Mouse (Mus musculus) testis, adult 2 months (tissue): ENCODE data around the gene Emid1.

Experiments
- CTCF ChIP-seq: fragments of 200-500 bp; IDR thresholded peaks from 2 replicates; pipeline ENCODE4 v1.5.1; 2012; ENCODE audit warnings: low read depth, mild to moderate bottlenecking, inconsistent platforms, low read length, moderate library complexity; ENCODE audit not compliant: control insufficient read depth, insufficient read depth, insufficient replicate concordance
- POLR2A ChIP-seq: fragments of 200-500 bp; IDR thresholded peaks from 2 replicates; pipeline ENCODE4 v1.6.1; 2012; ENCODE audit warnings: low read depth, mild to moderate bottlenecking, inconsistent platforms, low read length, moderate library complexity; ENCODE audit not compliant: control insufficient read depth

DNA sequence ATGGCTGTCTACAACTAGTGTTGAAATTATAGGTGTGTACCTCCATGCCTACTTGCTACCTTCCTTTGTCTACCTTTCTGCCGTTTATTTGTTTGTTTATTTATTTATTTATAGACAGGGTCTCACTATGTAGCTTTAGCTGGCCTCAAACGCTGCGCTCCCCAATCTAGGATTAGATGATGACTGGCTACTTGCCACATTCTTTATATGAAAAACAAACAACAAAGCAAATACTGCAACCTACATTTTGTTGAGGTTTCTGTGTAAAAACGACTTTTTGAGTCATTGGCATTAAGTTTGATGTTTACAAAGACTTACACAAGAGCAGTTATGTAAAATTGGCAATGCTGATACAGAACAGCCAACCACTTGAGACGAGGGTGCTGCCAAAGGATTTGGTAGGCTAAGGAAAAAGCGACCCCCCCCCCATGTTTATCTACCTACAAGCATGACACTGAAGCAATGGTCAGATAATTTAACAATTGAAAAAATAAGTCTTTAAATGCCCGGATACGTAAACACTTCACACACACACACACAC, 55.5 kb downstream of the Emid1 start:
- TF ChIP-seq CTCF = no peak
- TF ChIP-seq POLR2A = no peak
